Mouse (Mus musculus) adipocyte (in vitro differentiated cells): ENCODE data around the gene Cchcr1.

Experiments used
- DNase-seq: peaks from one replicate; pipeline ENCODE4 v3.0.0-alpha.2; 2016; ENCODE audit warnings: low spot score

Gene Cchcr1

DNA sequence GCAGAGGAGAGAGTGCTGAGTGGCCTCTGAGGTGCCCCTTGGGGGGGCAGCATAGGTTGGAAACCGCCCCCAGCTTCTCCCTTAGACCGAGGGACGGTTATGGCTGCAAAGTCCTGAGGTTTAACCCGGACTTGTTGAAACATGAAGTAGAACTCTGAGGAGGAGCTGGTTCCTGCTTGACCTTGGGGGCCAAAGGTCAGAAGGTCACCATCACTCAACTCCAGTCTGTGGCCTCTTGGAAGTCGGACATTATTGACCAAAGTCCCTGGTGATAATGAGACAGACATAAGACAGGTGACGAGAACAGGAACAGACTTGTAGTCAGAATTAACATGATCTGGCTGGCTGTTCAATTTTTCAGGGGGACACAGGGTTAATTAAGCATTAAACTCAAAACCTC lies 2.1 kb upstream of the Cchcr1 start:
- DNase-seq = no peak

DNA sequence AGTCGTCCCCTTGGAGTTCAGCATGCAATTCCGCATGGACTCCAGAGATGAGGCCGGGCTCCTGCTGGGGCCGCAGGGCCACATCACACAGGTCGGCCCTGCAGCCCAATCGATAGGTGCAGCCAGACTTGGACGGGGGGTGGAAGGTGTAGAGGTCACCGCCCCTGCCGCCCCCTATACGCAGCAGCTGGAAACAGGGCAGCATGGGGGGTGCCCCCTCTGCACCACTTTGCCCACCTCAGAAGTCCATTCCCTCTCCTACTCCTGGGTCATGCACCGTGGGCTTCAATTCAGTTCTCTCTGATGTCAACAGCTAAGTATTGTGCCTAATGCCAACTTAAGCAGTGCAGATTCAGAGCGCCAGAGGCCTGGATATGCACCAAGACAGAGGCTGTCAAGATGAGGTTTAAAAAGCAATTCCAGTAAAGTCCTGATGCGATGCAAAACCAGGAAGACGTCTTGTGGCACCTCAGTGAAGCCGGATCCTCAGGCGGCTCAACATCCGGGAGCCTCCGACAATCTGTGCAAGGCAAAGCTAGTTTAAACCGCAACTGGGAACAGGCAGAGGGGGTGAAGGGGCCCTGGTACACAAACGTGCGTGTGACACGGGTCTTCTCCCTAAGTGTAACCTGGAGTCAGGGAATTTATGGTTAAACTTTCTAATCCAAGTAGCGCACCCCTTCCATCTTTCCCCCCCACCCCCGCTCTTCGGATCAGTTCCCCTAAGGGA lies 824 bp upstream of the Cchcr1 start:
- peak; percentile 57 for DNase-seq

DNA sequence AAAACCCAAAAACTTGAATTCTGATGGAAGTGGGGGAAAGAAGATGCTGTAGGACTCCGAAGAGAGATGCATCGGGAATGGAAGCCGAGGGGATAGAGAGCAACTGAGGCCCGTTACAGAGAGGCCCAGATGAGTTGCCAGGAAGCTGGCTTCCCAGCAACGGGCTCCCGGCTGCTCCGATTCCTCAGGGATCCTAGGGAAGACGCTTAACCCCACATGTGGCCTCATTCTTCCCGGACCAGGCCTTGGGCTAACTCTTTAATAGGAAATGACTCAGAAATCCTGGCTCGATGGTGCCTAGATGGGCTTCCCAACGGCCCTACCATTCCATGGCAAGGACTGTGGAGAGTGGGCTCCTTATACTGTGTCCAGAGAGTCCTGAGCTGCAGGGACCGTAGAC lies 626 bp downstream of the Cchcr1 start:
- DNase-seq = peak; percentile 58

DNA sequence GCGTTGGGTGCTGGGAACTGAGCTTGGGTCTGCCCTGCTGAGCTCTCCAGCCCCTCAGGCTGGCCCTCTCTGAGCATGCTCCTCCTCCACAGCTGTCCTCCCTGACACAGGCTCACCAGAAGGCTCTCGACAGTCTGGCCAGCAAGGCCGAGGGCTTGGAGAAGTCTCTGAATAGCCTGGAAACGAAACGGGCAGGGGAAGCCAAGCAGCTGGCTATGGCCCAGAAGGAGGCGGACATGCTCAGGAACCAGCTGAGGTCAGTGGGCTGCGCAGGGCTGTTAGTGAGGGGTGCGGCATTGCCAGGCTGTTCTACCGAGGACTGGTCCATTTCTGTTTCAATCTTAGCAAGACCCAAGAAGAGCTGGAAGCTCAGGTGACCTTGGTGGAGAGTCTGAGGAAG lies 7.5 kb downstream of the Cchcr1 start:
- no peak for DNase-seq

DNA sequence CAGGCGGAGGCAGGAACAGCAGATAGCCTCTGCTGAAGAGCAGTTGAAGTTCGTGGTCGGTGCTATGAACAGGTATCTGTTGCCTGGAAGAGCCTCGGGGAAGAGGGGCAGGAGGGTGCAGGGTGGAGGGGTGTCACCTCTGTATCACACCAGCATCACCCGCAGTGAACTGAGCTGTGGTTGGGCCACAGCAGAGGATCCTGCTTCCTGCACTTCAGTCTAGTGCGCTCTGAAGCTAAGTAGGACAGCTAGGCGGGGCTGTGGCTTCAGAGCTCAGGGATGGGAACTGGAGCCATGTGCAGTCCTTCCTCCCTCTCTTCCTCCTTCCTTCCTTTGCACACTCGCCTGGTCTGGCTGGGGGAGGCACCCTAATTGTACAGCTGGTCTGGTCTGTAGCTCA lies 9.7 kb downstream of the Cchcr1 start:
- no peak for DNase-seq

DNA sequence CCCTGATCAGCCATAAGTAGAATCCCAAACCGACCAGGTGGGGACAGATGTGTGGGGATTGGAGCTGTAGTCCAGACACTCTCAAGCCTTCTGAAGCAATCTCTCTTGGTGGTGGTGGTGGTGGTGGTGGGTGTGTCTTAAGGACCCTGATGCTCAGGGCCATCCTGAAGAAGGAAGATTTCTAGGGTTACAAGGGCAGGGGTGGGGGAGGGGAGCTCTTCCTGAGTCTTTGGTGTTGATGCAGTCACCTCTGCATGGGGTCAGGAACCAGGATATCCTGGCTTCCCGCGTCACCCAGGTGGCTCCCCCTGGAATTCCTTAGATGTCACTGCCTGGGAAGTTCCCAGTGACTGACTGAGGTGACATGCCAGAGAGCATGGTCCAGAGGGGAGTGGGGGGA lies 15.5 kb downstream of the Cchcr1 start:
- no peak for DNase-seq

DNA sequence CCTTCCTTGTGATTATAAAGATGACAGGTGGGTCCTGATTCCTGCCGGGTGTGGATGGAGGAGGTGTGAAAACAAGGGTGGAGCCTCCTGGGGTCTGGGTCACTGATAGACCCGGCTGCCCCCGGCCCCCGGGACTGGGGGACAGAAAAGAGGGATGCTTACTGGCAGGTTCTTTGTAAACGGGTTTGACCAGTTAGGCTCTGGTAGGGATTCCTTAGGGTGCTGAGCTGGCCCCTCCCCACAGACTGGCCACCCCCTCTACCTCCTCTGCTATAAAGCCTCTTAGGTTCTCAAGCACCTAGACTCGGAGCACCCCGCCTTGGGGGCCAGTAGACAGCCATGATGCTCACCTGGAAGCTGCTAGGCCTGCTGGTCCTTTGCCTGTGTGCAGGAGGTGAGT lies 16.0 kb downstream of the Cchcr1 start, which contains the start of gene Psors1c2:
TSS of gene Psors1c2 (plus strand) at position 301 of the 400 bp plus-strand sequence.
- DNase-seq = no peak

DNA sequence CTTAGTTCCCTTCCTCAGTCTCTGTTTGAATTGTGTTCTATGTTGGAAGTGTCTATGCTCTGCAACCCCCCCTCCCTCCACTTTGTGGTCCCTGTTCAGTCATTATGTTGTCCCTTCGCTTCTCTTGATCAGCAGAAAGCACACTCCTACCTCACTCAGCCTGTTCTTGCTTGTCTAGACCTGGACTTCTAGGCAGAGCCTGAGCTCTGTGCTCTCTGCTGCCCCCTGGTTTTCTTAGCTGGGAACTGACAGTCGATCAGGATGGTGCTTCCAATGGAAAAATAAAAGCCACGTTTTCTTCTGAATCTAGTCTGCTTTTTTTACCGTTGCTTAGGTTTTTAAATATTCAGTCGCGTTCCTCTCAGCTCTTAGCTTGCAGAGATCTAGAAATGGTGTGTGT lies 17.4 kb downstream of the Cchcr1 start:
- peak; percentile 90 for DNase-seq

DNA sequence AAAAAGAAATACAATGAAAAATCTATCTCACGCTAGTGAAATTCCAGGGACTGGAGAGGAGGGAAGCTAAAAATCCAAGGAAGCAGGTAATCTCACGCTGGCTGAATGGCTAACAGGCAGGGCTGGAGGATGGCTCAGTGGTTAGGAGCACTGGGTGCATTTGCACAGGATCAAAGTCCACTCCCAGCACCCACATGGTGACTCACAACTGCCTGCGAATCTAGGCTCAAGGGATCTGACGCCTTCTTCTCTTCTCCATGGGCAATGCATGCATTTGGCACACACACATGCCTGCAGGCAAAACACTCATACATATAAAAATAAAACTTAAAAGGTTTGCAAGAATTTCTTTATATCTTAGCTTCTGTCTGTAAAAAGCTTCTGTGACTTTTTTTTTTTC lies 20.5 kb downstream of the Cchcr1 start:
- no peak for DNase-seq

DNA sequence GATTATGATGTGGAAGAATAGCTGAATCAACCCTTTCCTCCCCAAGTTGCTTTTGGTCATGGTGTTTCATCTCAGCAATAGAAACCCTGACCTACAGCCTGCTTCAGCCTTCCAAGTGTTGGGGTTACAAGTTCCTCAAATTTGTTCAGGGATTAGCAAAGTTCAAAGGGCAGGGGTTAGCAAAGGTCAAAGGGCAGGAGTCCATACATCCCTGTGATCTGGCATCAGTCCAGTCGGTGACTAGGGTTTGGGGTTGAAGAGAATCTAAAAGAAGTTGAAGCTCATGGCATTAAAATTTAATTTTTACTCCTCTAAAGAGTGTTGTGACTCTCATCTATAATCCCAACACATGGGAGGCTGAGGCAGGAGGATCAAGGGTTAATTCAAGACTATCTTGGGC lies 21.6 kb downstream of the Cchcr1 start:
- DNase-seq = no peak

DNA sequence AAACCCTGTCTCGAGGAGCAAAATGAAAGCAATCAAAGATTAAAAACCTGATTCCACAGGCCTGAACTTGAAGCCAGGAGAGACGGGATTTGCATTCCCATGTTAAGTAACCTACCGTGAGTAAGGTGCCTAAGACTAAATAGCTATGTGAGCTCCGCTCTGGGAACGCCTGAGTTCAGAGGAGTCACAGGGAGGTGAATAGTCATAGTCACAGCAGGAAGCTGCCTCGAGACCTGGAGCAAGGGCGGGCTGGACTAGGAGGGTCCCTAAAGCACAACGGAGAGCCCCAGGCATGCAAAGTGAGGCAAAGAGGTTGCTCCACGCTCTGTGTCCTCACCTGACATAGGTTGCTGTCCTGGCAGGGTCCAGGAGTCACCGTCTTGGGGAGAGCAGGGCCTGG lies 22.6 kb downstream of the Cchcr1 start:
- DNase-seq = no peak

DNA sequence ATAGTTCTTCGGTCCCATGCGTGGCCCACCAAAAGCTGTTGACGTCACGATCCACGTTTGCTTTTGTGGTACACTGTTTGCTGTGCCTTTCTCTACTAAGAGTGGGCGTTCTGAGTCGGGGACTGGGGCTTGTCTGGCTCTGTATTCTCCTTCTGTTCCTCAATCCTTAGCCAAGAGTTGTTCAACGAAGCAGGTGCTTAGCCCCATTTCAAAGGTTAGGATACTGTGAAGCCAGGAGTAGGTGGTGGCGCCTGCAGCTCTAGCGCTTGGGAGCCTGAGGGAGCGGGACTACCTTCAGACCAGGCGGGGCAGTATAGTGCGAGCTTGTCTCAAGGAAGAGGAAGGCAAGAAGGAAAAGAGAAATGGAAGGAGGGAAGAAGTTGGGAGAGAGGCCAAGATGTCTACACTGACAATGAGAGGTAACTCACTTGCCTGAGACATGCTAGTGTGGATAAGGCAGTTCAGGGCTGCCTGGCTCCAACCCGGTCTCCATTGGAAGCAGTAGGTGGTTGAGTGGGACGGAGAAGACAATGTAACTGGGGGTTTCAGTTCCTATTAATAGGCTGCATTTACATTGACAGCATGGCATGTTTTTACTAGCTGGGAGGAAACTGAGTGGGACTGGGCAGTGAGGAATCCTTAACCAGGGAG lies 26.0 kb downstream of the Cchcr1 start:
- DNase-seq = no peak

DNA sequence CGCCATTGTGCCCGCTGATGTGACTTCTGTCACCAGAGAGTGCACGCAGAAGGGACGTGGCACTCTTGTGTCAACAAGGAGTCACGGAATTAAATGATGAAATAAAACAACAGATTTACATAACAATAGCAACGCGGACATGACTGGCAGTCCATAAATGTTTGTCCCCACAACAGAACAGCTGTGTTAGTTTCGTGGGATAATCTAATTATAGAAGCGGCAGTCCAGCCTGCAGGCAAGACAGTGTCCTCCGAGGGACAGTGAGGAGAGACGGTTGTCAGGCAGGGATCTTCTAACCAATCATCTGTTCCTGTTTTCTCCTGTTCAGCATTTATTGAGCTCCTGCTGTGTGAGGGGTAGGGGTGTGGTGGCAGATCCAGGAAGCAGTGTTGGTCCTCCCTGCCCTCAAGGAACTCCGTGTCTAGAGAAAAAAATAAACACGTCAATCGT lies 26.5 kb downstream of the Cchcr1 start:
- DNase-seq = no peak

DNA sequence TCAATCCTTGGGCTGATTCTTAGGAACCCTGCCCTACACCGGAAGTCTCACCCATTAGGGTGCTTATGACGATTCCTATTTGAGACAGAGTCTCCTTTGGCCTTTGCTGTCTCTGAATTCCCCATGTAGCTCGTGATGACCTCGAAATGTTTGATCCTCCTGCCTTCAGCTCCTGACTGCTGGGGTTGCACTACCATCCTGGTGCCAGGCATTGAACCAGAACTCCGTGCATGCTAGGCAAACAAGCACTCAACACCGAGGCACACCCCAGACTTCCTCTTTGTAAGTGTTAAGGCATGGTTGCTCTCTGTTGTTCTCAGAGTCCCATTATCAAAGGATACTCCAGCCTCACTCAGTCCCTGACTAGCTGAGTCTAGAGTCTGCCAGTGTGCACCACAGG lies 27.1 kb downstream of the Cchcr1 start:
- no peak for DNase-seq

DNA sequence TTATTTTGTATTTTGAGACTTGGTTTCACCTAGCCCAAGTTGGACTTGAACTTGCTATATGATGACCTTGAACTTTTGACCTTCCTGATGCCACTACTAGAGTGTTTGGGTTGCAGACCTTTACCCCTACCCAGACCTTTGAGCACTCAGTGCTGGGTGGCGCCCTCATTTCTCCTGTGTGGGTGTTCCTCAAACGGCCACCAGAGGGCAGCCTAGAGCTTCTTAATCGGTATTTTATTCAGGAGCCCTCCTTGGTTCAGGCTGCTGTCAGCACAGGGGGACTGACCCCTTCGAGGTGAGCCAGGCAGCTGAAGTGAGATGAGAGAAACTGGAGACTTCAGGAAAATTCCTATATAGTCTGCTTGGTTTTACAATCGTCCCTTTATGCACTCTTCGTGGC lies 27.8 kb downstream of the Cchcr1 start:
- DNase-seq = peak; percentile 56

DNA sequence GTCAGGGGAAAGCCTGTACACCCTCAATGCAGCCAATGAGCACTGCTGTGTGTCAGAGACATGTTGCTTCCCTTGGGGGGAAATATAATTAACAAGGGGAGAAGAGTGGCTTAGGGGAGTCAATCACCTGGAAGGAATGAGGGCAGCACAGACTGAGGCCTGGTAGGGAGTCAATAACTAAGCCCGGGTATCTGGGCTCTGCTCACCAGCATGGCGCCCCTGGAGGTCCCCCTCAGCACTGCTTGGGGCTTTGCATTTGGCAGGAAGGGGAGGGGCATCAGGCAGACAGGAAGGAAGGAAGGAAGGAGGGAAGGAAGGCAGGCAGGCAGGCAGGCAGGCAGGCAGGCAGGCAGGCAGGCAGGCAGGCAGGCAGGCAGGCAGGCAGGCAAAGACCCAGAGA lies 30.6 kb downstream of the Cchcr1 start:
- no peak for DNase-seq

DNA sequence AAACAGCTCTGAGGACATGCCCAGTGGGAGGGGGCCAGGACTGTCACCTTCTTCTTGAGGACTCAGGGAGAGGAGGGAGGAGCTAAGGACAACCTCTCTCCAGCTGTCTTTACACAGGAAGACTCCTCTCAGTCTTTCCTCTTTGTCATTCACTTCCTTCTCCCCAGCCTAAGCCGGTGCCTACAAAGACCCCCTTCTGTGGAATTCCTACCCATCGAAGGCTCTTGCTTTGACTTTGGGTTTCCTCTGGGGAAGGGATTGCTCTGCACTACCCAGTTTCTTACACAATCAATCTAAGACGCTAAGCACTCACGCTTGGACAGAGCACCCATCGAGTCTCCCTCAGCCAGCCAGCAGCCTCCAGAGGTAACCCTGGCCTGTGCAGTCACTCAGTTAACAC lies 31.7 kb downstream of the Cchcr1 start:
- DNase-seq = no peak

DNA sequence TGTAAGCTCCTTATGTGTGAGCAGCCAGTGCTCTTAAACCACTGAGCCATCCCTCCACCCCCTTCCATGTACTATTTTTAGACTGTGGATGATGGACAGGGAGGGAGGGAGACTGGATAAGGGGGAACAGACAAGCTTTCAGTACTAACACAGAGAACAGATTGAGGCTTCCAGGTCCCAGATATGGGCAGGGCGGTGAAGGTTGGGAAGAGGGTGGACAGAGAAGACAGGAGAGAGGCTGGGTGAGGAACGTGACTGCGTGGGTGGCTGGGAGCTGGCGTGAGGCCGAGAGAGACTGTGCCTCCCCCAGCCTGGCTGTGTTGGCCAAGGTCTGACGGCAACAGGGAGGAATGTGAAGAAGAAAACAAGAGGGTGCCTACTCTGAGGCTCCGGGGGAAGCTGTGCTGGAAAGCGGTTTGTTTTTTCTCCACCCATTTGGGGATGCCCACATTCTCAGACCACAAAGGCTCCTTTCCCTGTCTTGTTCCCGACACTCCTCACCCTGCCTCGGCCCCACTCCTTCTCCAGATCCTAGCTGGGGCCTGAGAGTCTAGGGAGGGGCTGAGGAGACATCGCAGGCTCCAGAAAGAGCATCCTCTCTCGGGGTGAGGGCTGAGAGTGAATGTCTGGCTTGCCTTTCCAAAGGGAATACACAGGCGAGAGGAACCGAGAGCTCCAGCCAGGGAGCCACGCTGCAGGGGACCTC lies 32.7 kb downstream of the Cchcr1 start:
- DNase-seq = peak; percentile 80

DNA sequence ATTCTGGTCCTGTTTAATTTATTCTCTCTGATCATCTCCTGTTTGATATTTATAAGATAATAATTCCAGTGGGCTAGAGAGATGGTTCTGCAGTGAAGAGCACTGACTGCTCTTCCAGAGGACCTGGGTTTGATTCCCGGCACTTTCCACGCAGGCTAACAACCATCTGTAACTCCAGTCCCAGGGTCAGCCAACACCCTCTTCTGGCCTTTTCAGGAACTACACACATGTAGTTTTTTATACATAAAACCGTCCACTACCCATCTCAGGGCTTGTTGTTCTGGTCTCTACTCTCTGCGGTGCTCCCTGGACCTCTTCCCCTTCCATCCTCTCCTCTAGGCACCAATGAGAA lies 33.2 kb downstream of the Cchcr1 start:
- DNase-seq = no peak

DNA sequence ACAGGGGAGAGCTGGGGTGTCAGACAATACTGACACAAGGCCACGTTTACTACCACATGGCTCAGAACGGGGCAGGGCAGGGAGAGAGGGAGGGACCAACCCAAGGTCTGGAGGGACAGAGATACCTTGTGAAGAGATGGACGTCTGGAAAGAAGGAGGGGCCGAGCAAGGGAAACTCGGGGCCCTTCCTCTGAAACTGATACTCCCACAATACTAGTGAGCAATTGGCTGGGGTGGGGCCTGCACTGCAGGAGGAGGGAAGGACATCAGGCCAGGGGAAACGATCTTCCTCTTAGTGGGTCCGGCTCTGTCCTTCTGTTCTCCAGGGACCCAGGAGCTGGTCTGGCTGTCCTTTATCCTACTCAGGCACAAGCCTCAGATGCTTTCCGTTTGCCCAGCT lies 34.0 kb downstream of the Cchcr1 start:
- DNase-seq = no peak

DNA sequence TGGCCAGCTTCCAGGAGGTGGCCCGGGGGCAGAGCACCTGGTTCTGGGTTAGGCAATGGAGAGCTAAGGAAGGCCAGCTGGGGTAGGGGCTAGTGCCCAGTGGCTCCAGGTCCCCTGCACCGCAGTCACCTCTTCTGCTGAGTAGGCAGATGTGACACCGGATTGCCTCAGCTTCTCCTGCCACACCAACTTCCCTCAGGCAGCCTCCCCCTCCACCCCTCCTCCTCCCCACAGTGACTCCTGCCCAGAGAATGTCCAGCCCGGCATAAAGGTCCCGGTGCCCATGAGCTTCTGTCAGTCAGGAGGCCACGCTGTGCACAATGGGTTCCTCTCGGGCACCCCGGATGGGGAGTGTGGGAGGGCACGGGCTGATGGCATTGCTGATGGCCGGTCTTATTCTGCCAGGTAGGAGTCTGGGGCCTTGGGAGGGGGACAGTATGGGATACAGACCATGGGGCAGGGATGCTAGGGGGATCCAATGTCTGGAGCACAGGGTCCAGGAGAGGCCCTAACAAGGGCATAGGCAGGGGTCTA lies 35.0 kb downstream of the Cchcr1 start, which contains the start of gene Cdsn:
TSS of gene Cdsn (plus strand) at position 248 of the 534 bp plus-strand sequence.
- peak; percentile 55 for DNase-seq

DNA sequence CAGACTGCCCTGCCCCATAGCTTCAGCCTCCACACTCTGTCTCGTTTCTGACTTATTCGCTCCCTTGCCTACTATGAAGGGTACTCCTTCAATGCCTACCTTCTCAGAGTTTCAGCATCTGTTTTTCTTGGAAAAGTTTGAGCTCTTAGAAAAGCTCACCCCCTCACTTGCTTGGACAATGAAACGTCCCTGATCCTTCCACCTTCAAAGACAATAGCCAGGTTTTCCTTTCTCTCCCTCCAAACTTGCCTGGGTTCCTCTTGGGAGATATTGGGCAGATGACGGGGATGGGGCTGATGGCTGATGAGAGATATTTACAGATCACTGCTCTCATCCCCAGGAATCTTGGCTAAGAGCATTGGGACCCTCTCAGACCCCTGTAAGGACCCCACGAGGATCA lies 37.4 kb downstream of the Cchcr1 start:
- DNase-seq = no peak
